Mouse (Mus musculus) stomach, postnatal 0 days (tissue): ENCODE measurements around the gene Ovol2. TPM values are rescaled to one million over a fixed set of nuclear protein-coding genes. Genes with fewer than 3 reads are reported as not detected.
"Not testable (repeated sequence)": the region's sequence is repeated elsewhere in the genome, so short reads cannot be mapped to it uniquely, and the experiment has no call there.

Source experiments
- ATAC-seq: fragments of 200-750 bp; cut with Nextera tagmentation; 2 replicates; pipeline ENCODE4 v1.8.0; 2017; ENCODE audit not compliant: low FRiP score, low TSS enrichment
- DNase-seq: peaks from one replicate; pipeline ENCODE4 v3.0.0-alpha.2; 2016; ENCODE audit warnings: low spot score
- H3K27ac ChIP-seq: fragments of 300-500 bp; sonication (generic); replicated peaks from 2 replicates; pipeline ENCODE4 v1.5.1; 2014; ENCODE audit warnings: mild to moderate bottlenecking, control low read depth
- H3K27me3 ChIP-seq: fragments of 300-500 bp; sonication (generic); 2 replicates; pipeline ENCODE4 v1.6.1; 2014; ENCODE audit warnings: low read length; ENCODE audit not compliant: control insufficient read depth, insufficient read depth
- H3K36me3 ChIP-seq: fragments of 300-500 bp; sonication (generic); 2 replicates; pipeline ENCODE4 v1.6.1; 2014; ENCODE audit warnings: low read length, mixed read lengths; ENCODE audit not compliant: control insufficient read depth, insufficient read depth
- H3K4me1 ChIP-seq: fragments of 300-500 bp; sonication (generic); replicated peaks from 2 replicates; pipeline ENCODE4 v1.6.1; 2014; ENCODE audit warnings: antibody characterized with exemption; ENCODE audit not compliant: control insufficient read depth, insufficient read depth
- H3K4me2 ChIP-seq: fragments of 300-500 bp; sonication (generic); replicated peaks from 2 replicates; pipeline ENCODE4 v1.6.1; 2014; ENCODE audit warnings: low read depth, mild to moderate bottlenecking, control low read depth, moderate library complexity
- H3K4me3 ChIP-seq: fragments of 300-500 bp; sonication (generic); 2 replicates; pipeline ENCODE4 v1.5.1; 2014; ENCODE audit warnings: low read depth, low read length, control low read depth
- H3K9ac ChIP-seq: fragments of 300-500 bp; sonication (generic); 2 replicates; pipeline ENCODE4 v1.6.1; 2014; ENCODE audit warnings: mild to moderate bottlenecking, low read length, control low read depth, mixed read lengths
- H3K9me3 ChIP-seq: fragments of 300-500 bp; sonication (generic); 2 replicates; pipeline ENCODE4 v1.6.1; 2016; ENCODE audit warnings: low read length; ENCODE audit not compliant: control insufficient read depth
- CTCF ChIP-seq: IDR thresholded peaks from 2 replicates; pipeline ENCODE4 v1.5.1; 2016; ENCODE audit warnings: antibody characterized with exemption, low read depth, mild to moderate bottlenecking, moderate library complexity
- EP300 ChIP-seq: optimal IDR thresholded peaks from 2 replicates; pipeline ENCODE3; 2016; ENCODE audit warnings: antibody characterized with exemption
- WGBS: fragments of 180-500 bp; shearing (Covaris S2); extraction: QIAGEN DNeasy Blood & Tissue Kit; methylation state at CpG from one replicate; pipeline ENCODE4 v1.1.7; 2014; 5-methylcytosine and 5-hydroxymethylcytosine counted together
- polyA plus RNA-seq: library from polyadenylated mRNA; unstranded; fragments of >200 nt; fragmentation: Nextera tagmentation; extraction: Ambion mirVana; gene quantifications from 2 replicates; pipeline ENCODE4 v1.2.1, GENCODE M21; 2015

The Ovol2 gene
- polyA plus RNA-seq, 1 experiment from 2014 or later = 9.8 TPM

DNA sequence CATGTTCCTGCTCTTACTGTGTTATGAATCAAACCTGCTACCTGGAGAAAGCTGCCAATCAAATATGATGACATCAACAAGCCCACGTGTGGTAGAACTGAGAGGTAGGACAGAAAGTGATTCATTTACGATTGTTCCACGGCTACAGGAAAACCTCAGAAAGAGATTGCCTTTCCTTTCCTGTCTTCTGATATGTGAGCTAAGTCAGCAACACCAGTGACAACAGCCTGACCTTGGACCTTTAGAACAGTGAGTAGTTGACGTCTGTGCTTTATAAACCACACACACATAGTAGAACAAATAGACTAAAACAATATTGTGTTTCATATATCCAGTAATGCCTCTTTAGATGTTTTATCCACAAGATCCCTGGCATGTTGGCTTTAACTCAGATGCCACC is 11.2 kb upstream of the Ovol2 start:
- H3K4me1 ChIP-seq = no peaks in the 10 kb centered on the region
- no peak for DNase-seq
- no peak overlapping the region for H3K4me2 ChIP-seq
- ATAC-seq = peak; percentile 60
- no peak overlapping the region for H3K9ac ChIP-seq
- no peak overlapping the region for H3K4me3 ChIP-seq
- no peaks in the 10 kb centered on the region for H3K36me3 ChIP-seq
- TF ChIP-seq EP300 = no peak
- no peak for TF ChIP-seq CTCF
- H3K27me3 ChIP-seq = no peaks in the 10 kb centered on the region
- 63% methylated on average over 4 of the region's 4 CpGs for WGBS
- H3K27ac ChIP-seq = no peak overlapping the region
- H3K9me3 ChIP-seq = no peaks in the 10 kb centered on the region

DNA sequence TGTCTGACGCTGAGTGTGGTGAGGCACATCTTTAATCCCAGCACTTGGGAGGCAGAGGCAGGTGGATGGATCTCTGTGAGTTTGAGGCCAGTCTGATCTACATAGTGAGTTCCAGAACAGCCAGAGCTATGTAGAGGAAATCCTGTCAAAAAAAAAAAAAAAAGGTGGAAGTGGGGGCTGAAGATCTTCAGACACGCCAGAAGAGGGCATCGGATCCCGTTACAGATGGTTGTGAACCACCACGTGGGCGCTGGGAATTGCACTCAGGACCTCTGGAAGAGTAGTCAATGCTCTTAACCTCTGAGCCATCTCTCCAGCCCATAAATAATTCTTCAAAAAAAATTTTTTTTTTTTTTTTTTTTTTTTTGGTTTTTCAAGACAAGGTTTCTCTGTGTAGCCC is 6.2 kb upstream of the Ovol2 start:
- not testable (repeated sequence) for H3K4me3 ChIP-seq, H3K4me2 ChIP-seq, H3K9me3 ChIP-seq, H3K27me3 ChIP-seq, H3K36me3 ChIP-seq, H3K4me1 ChIP-seq, H3K27ac ChIP-seq, DNase-seq, ATAC-seq, H3K9ac ChIP-seq
- 76% methylated on average over 6 of the region's 6 CpGs for WGBS

DNA sequence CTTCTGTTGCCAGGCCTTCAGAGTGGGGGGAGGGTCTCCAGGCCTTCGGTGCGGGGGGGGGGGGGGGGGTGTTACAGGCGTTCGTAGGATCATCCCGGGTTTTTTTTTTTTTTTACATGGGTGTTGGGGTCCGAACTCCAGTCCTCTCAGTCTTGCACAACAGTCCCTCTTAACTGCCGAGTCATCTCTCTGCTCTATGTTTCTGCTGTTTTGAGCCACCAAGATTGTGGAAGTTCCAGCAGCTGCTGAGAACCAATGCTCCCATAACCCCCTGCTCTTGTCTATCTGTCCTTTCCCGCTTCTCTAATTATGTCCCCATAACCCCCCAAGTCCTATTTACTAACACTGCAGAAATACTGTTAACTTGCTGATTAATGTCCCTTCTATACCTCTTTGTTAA is 5.8 kb upstream of the Ovol2 start:
- no peak for ATAC-seq
- WGBS = 68% methylated on average over 8 of the region's 8 CpGs

GRCm38 (mm10) chr2:144337230-144337629 is 5.3 kb upstream of the Ovol2 start:
- no peak for TF ChIP-seq EP300
- TF ChIP-seq CTCF = no peak
- no peak overlapping the region for H3K4me3 ChIP-seq

More for the DNA sequence above, 5.8 kb upstream of the Ovol2 start:
- H3K27me3 ChIP-seq = no peaks in the 10 kb centered on the region
- H3K4me2 ChIP-seq = no peak overlapping the region
- H3K27ac ChIP-seq = no peak overlapping the region
- no peak overlapping the region for H3K9ac ChIP-seq
- H3K9me3 ChIP-seq = no peaks in the 10 kb centered on the region
- no peaks in the 10 kb centered on the region for H3K36me3 ChIP-seq
- no peak overlapping the region for H3K4me3 ChIP-seq
- DNase-seq = no peak
- no peak for TF ChIP-seq CTCF
- no peak for TF ChIP-seq EP300
- H3K4me1 ChIP-seq = no peaks in the 10 kb centered on the region

DNA sequence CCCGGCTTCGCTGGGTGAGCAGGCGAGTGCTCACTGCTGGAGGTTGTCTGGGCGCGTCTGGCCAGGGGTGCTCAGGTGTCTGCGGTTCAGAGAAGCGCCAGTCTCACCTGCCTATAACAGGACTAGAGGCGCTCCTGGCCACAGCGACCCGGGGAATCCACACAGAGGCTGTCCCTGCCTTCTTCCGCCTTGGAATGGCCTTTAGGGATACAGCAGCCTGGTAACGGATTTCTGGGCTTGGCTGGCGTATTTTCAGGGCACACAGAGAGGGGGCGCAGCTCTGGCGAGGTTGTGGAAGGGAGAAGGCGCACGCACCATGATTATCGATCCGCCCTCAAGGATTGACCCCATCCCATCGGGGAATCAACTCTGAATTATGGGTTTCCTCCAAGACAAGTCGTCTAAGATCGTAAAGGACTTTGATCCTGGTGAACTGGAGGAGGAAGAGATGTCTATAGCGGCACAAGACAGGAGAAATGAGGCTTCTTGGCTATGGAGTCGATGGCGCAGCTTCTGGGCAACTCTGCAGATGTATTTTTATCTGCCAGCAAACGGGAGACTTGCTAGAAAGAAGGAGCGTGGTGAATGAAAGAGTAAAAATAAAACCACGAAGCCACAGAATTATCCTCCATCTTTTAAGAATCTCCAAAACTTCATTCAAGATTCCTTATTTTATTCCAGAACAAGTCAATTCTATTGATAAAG is 1.3 kb upstream of the Ovol2 start:
- DNase-seq = peak; percentile 45
- Histone ChIP-seq H3K9me3 (no peaks in the 10 kb centered on the region), H3K27ac (no peak overlapping the region), H3K9ac (no peak overlapping the region), H3K4me1 (peaks cover 4% of the 10 kb centered on the region; the same call in 1 of the 2 replicates), H3K27me3 (no peaks in the 10 kb centered on the region), H3K4me3 (peak overlapping the region; percentile 59), H3K4me2 (peak overlapping the region; percentile 98), H3K36me3 (no peaks in the 10 kb centered on the region)
- TF ChIP-seq CTCF = peak; percentile 50
- no peak for TF ChIP-seq EP300
- whole genome bisulfite sequencing = 10% methylated on average over 28 of the region's 28 CpGs
- ATAC-seq = no peak

More at GRCm38 (mm10) chr2:144337230-144337629, 5.3 kb upstream of the Ovol2 start:
- Histone ChIP-seq H3K9ac (no peak overlapping the region), H3K4me1 (no peaks in the 10 kb centered on the region), H3K9me3 (no peaks in the 10 kb centered on the region), H3K27ac (no peak overlapping the region), H3K4me2 (no peak overlapping the region), H3K36me3 (no peaks in the 10 kb centered on the region), H3K27me3 (no peaks in the 10 kb centered on the region)
- DNase-seq (no peak), ATAC-seq (no peak)
- 57% methylated on average over 3 of the region's 3 CpGs for WGBS

- H3K27ac ChIP-seq = no peak overlapping the region
- H3K27me3 ChIP-seq = no peaks in the 10 kb centered on the region
- peak overlapping the region; percentile 59 for H3K4me3 ChIP-seq
- H3K4me2 ChIP-seq = peak overlapping the region; percentile 98
- no peak for ATAC-seq
- no peak for DNase-seq
- no peak for TF ChIP-seq EP300
- TF ChIP-seq CTCF = no peak
- 6% methylated on average over 9 of the region's 9 CpGs for WGBS
- no peak overlapping the region for H3K9ac ChIP-seq
- peaks cover 4% of the 10 kb centered on the region; the same call in 1 of the 2 replicates for H3K4me1 ChIP-seq
- no peaks in the 10 kb centered on the region for H3K36me3 ChIP-seq
- H3K9me3 ChIP-seq = no peaks in the 10 kb centered on the region
Observed at GRCm38 (mm10) chr2:144332486-144332885, 540 bp upstream of the Ovol2 start.
